Mouse (Mus musculus): ENCODE measurements around the gene Gm11172.

Gm11172 gene

GRCm38 (mm10) chr16:10812865-10813371 is at the start of gene Gm11172:
Gm11172 (plus strand) TSS chr16:10812915.
- no peak for DNase-seq

- DNase-seq, result peak; percentile 94
Measured at GRCm38 (mm10) chr16:10763540-10764264, 49.0 kb upstream of the Gm11172 start.

- DNase-seq, result no peak
Measured at GRCm38 (mm10) chr16:10764323-10764722, 48.4 kb upstream of the Gm11172 start.

- DNase-seq, result no peak
Measured at GRCm38 (mm10) chr16:10767158-10767557, 45.6 kb upstream of the Gm11172 start.

- no peak for DNase-seq
Measured at GRCm38 (mm10) chr16:10768821-10769220, 43.9 kb upstream of the Gm11172 start.

- DNase-seq, result no peak
Measured at GRCm38 (mm10) chr16:10769661-10770060, 43.1 kb upstream of the Gm11172 start.

- DNase-seq, result no peak
Measured at GRCm38 (mm10) chr16:10770531-10771325, 42.0 kb upstream of the Gm11172 start.

GRCm38 (mm10) chr16:10771769-10772510 is 40.8 kb upstream of the Gm11172 start:
- DNase-seq, result no peak

- DNase-seq, result no peak
Measured at GRCm38 (mm10) chr16:10773543-10773942, 39.2 kb upstream of the Gm11172 start.

GRCm38 (mm10) chr16:10774726-10775125 is 38.0 kb upstream of the Gm11172 start:
- no peak for DNase-seq

- no peak for DNase-seq
Measured at GRCm38 (mm10) chr16:10776322-10776721, 36.4 kb upstream of the Gm11172 start.

- no peak for DNase-seq
Measured at GRCm38 (mm10) chr16:10777579-10778160, 35.0 kb upstream of the Gm11172 start.

GRCm38 (mm10) chr16:10780631-10781120 is 32.0 kb upstream of the Gm11172 start:
- DNase-seq, result peak; percentile 86

GRCm38 (mm10) chr16:10781862-10782371 is 30.8 kb upstream of the Gm11172 start:
- DNase-seq, result no peak

GRCm38 (mm10) chr16:10782377-10783151 is 30.2 kb upstream of the Gm11172 start:
- DNase-seq, result peak; percentile 92

- DNase-seq, result peak; percentile 93
Measured at GRCm38 (mm10) chr16:10783152-10783434, 29.6 kb upstream of the Gm11172 start.

- DNase-seq, result no peak
Measured at GRCm38 (mm10) chr16:10783451-10783850, 29.3 kb upstream of the Gm11172 start.

- DNase-seq, result peak; percentile 94
Measured at GRCm38 (mm10) chr16:10783883-10784792, 28.6 kb upstream of the Gm11172 start.

GRCm38 (mm10) chr16:10784793-10785370 is 27.8 kb upstream of the Gm11172 start:
- peak; percentile 99 for DNase-seq
